Mouse (Mus musculus): ENCODE measurements around the gene Fam72a.

GRCm38 (mm10) chr1:131513136-131513535 lies 14.6 kb upstream of the Fam72a start:
- TF ChIP-seq CTCF (IDR thresholded peaks at IDR 0.05; ENCODE audit: extremely low read depth, insufficient read length, insufficient replicate concordance, low read depth, low read length) = no peak
- no peak for TF ChIP-seq POLR2A (IDR thresholded peaks at IDR 0.05; ENCODE audit: low read depth, low read length)

Data from small intestine, adult 2 months (tissue).